ENCODE assay signal across 1 mouse cellular context in genomic region chr5:13573867-13574266, GRCm38 (mm10).
TF ChIP-seq lines count a peak whose summit lies in the region.

No protein-coding gene starts in this region.

TF ChIP-seq in CH12.LX, 34 proteins besides CTCF, POLR2A, EP300 and RAD21 (continued from another document):
- TF ChIP-seq MYC (IDR thresholded peaks at IDR 0.05; ENCODE audit: low read depth, low read length), result 0 out of 2 replicates have a peak, but pooled peaks have one; percentile 46
- peak; percentile 83 for TF ChIP-seq JUND (conservative IDR thresholded peaks at IDR 0.05; ENCODE audit: low read depth, low read length)
- peak; percentile 95 for TF ChIP-seq MEF2A (IDR thresholded peaks at IDR 0.05; ENCODE audit: borderline replicate concordance, low read depth, low read length)
- TF ChIP-seq ETS1 (conservative IDR thresholded peaks at IDR 0.05; ENCODE audit: low read depth, low read length), result peak; percentile 85
- TF ChIP-seq TCF12 (IDR thresholded peaks at IDR 0.05; ENCODE audit: low read depth, low read length), result 0 out of 2 replicates have a peak, but pooled peaks have one; percentile 15
- no peak for TF ChIP-seq SMC3 (IDR thresholded peaks at IDR 0.05; ENCODE audit: low read depth, low read length)
